Mouse (Mus musculus): ENCODE data around the gene Afap1l2. TPM values are rescaled to one million over a fixed set of nuclear protein-coding genes. Genes with fewer than 3 reads are reported as not detected.
A peak's percentile ranks its signal among the peaks of the same experiment; 100 is the strongest.

The Afap1l2 gene
- polyA plus RNA-seq, 1 experiment from 2014 or later: 24.6 TPM

DNA sequence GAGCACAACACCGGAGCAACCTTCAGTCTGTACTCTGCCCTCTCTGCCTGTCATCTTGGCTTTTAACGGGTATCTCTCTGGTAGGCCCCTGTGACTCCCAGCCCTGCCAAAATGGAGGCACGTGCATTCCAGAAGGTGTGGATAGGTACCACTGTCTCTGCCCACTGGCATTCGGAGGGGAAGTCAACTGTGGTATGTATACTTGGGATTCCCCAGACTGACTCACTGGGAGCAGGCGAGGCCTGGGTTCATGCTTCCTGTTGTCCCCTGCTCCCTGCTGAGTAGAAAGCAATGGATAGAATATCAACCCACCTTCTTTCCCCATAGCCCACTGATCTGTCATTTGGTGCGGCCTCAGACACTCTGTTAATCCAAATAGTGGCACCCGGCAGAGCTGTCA, 102.6 kb downstream of the Afap1l2 start:
- no peaks in the 10 kb centered on the region for H3K9me3 ChIP-seq (ENCODE audit: control insufficient read depth, low read depth, low read length)
- ATAC-seq (ENCODE audit: insufficient number of reproducible peaks, insufficient read depth, low FRiP score, low read depth): no peak
- no peaks in the 10 kb centered on the region for H3K27me3 ChIP-seq (ENCODE audit: control insufficient read depth, insufficient read depth, low read length)
- no peaks in the 10 kb centered on the region for H3K36me3 ChIP-seq (ENCODE audit: control insufficient read depth, insufficient read depth, low read length)
- no peak overlapping the region for H3K4me3 ChIP-seq (ENCODE audit: low read depth, low read length)
- WGBS: 89% methylated on average over 7 of the region's 7 CpGs
- H3K9ac ChIP-seq (replicated peaks; ENCODE audit: low read depth, low read length): no peak overlapping the region
- H3K4me1 ChIP-seq (ENCODE audit: control insufficient read depth, insufficient read depth, low read length): peaks cover 5% of the 10 kb centered on the region; the same call in 1 of the 2 replicates
- no peak overlapping the region for H3K27ac ChIP-seq (ENCODE audit: low read length)
- H3K4me2 ChIP-seq (replicated peaks; ENCODE audit: low read depth, low read length): no peak overlapping the region

GRCm38 (mm10) chr19:56904095-56904494, 103.9 kb downstream of the Afap1l2 start:
- H3K9ac ChIP-seq (replicated peaks; ENCODE audit: low read depth, low read length): no peak overlapping the region
- H3K4me1 ChIP-seq (ENCODE audit: control insufficient read depth, insufficient read depth, low read length): peaks cover 10% of the 10 kb centered on the region; the same call in 1 of the 2 replicates
- WGBS: 74% methylated on average over 3 of the region's 3 CpGs
- H3K36me3 ChIP-seq (ENCODE audit: control insufficient read depth, insufficient read depth, low read length): no peaks in the 10 kb centered on the region
- ATAC-seq (ENCODE audit: insufficient number of reproducible peaks, insufficient read depth, low FRiP score, low read depth): no peak
- no peak overlapping the region for H3K4me2 ChIP-seq (replicated peaks; ENCODE audit: low read depth, low read length)
- H3K4me3 ChIP-seq (ENCODE audit: low read depth, low read length): no peak overlapping the region
- H3K27me3 ChIP-seq (ENCODE audit: control insufficient read depth, insufficient read depth, low read length): no peaks in the 10 kb centered on the region
- no peaks in the 10 kb centered on the region for H3K9me3 ChIP-seq (ENCODE audit: control insufficient read depth, low read depth, low read length)
- no peak overlapping the region for H3K27ac ChIP-seq (ENCODE audit: low read length)

- Histone ChIP-seq H3K27me3 (ENCODE audit: control insufficient read depth, insufficient read depth, low read length) (no peaks in the 10 kb centered on the region), H3K36me3 (ENCODE audit: control insufficient read depth, insufficient read depth, low read length) (no peaks in the 10 kb centered on the region), H3K4me2 (replicated peaks; ENCODE audit: low read depth, low read length) (no peak overlapping the region), H3K9ac (replicated peaks; ENCODE audit: low read depth, low read length) (no peak overlapping the region), H3K4me1 (ENCODE audit: control insufficient read depth, insufficient read depth, low read length) (peaks cover 5% of the 10 kb centered on the region; the same call in 1 of the 2 replicates), H3K9me3 (ENCODE audit: control insufficient read depth, low read depth, low read length) (no peaks in the 10 kb centered on the region), H3K4me3 (ENCODE audit: low read depth, low read length) (no peak overlapping the region), H3K27ac (ENCODE audit: low read length) (no peak overlapping the region)
- WGBS: 87% methylated on average over 16 of the region's 16 CpGs
- no peak for ATAC-seq (ENCODE audit: insufficient number of reproducible peaks, insufficient read depth, low FRiP score, low read depth)
Observed at GRCm38 (mm10) chr19:56897654-56898053, 110.4 kb downstream of the Afap1l2 start.

DNA sequence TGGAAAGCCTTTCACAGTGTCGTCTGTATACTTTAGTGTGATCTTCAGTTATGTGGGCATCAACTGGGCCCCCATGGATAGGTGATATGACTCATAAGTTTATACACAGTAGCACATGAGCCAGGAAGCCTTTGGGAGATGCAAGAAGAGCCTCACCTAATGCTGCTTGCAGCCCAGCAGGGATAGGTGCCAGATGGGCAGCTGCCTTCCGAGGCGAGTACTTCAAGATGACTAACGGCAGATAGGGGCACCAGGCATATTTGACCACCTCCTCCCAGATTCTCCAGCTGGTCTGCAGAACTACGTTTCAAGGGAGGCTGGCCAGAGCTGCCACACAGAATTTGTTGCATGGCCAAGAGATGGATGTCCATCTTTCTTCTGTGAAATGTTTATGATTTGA, 114.7 kb downstream of the Afap1l2 start:
- Histone ChIP-seq H3K4me1 (ENCODE audit: control insufficient read depth, insufficient read depth, low read length) (peaks cover 13% of the 10 kb centered on the region), H3K9me3 (ENCODE audit: control insufficient read depth, low read depth, low read length) (no peaks in the 10 kb centered on the region), H3K4me3 (ENCODE audit: low read depth, low read length) (no peak overlapping the region), H3K27me3 (ENCODE audit: control insufficient read depth, insufficient read depth, low read length) (no peaks in the 10 kb centered on the region), H3K27ac (ENCODE audit: low read length) (no peak overlapping the region), H3K9ac (replicated peaks; ENCODE audit: low read depth, low read length) (no peak overlapping the region), H3K4me2 (replicated peaks; ENCODE audit: low read depth, low read length) (no peak overlapping the region), H3K36me3 (ENCODE audit: control insufficient read depth, insufficient read depth, low read length) (no peaks in the 10 kb centered on the region)
- 59% methylated on average over 5 of the region's 5 CpGs for whole genome bisulfite sequencing
- ATAC-seq (ENCODE audit: insufficient number of reproducible peaks, insufficient read depth, low FRiP score, low read depth): no peak

DNA sequence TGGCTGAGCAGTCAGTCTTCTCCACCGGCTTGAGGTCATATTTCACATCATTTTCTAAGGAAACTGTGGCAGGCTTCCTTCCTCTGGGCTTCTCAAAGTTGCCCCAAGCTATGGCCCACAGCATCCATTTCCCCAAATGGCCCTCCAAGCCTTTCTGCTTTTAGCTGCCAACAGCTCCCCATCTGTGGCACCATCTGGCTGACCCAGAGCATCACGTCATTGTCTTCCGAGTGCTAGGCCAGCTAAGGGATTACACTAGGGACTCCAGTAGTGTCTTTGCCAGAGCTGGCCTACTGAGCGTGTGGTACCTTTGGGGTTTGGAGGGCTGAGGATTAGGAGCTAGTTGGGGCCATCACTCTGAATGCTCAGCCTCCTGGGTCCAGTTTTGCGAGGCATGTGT, 115.4 kb downstream of the Afap1l2 start:
- Histone ChIP-seq H3K9me3 (ENCODE audit: control insufficient read depth, low read depth, low read length) (no peaks in the 10 kb centered on the region), H3K27ac (ENCODE audit: low read length) (no peak overlapping the region), H3K27me3 (ENCODE audit: control insufficient read depth, insufficient read depth, low read length) (no peaks in the 10 kb centered on the region), H3K4me3 (ENCODE audit: low read depth, low read length) (no peak overlapping the region), H3K9ac (replicated peaks; ENCODE audit: low read depth, low read length) (no peak overlapping the region), H3K4me2 (replicated peaks; ENCODE audit: low read depth, low read length) (no peak overlapping the region), H3K4me1 (ENCODE audit: control insufficient read depth, insufficient read depth, low read length) (peaks cover 15% of the 10 kb centered on the region), H3K36me3 (ENCODE audit: control insufficient read depth, insufficient read depth, low read length) (no peaks in the 10 kb centered on the region)
- ATAC-seq (ENCODE audit: insufficient number of reproducible peaks, insufficient read depth, low FRiP score, low read depth): no peak
- WGBS: 91% methylated on average over 5 of the region's 5 CpGs

GRCm38 (mm10) chr19:56891438-56891837, 116.6 kb downstream of the Afap1l2 start:
- Histone ChIP-seq H3K9me3 (ENCODE audit: control insufficient read depth, low read depth, low read length) (no peaks in the 10 kb centered on the region), H3K4me2 (replicated peaks; ENCODE audit: low read depth, low read length) (no peak overlapping the region), H3K27ac (ENCODE audit: low read length) (peak overlapping the region; percentile 49; the same call in 1 of the 2 replicates), H3K27me3 (ENCODE audit: control insufficient read depth, insufficient read depth, low read length) (no peaks in the 10 kb centered on the region), H3K9ac (replicated peaks; ENCODE audit: low read depth, low read length) (no peak overlapping the region), H3K4me3 (ENCODE audit: low read depth, low read length) (no peak overlapping the region), H3K36me3 (ENCODE audit: control insufficient read depth, insufficient read depth, low read length) (no peaks in the 10 kb centered on the region), H3K4me1 (ENCODE audit: control insufficient read depth, insufficient read depth, low read length) (peaks cover 15% of the 10 kb centered on the region)
- 55% methylated on average over 2 of the region's 2 CpGs for WGBS
- ATAC-seq (ENCODE audit: insufficient number of reproducible peaks, insufficient read depth, low FRiP score, low read depth): no peak

DNA sequence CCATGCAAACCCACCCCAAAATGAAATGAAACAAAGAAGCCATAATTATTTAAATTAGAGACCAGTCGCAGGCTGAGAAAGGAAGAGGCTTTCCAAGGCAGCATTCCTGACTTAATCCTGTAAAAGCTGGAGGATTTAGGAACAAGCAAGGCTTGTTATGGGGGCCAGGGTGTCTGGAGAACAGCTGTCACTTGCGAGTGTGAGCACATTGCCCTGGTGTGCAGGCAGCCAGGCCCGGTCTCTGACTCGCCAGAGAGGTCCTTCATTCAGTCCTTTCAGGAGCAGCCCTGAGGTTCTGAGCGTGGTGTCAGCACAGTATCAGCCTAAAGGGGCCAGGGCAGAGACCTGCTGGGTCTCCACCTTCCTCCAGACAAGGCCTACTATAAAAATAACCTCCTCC, 119.4 kb downstream of the Afap1l2 start:
- Histone ChIP-seq H3K4me2 (replicated peaks; ENCODE audit: low read depth, low read length) (no peak overlapping the region), H3K9ac (replicated peaks; ENCODE audit: low read depth, low read length) (no peak overlapping the region), H3K27ac (ENCODE audit: low read length) (peak overlapping the region; percentile 29), H3K4me3 (ENCODE audit: low read depth, low read length) (no peak overlapping the region), H3K36me3 (ENCODE audit: control insufficient read depth, insufficient read depth, low read length) (no peaks in the 10 kb centered on the region), H3K9me3 (ENCODE audit: control insufficient read depth, low read depth, low read length) (no peaks in the 10 kb centered on the region), H3K27me3 (ENCODE audit: control insufficient read depth, insufficient read depth, low read length) (no peaks in the 10 kb centered on the region), H3K4me1 (ENCODE audit: control insufficient read depth, insufficient read depth, low read length) (peaks cover 24% of the 10 kb centered on the region)
- WGBS: 37% methylated on average over 5 of the region's 5 CpGs
- ATAC-seq (ENCODE audit: insufficient number of reproducible peaks, insufficient read depth, low FRiP score, low read depth): peak; percentile 62; the same call in 1 of the 2 replicates

- Histone ChIP-seq H3K27me3 (ENCODE audit: control insufficient read depth, insufficient read depth, low read length) (no peaks in the 10 kb centered on the region), H3K4me3 (ENCODE audit: low read depth, low read length) (no peak overlapping the region), H3K36me3 (ENCODE audit: control insufficient read depth, insufficient read depth, low read length) (no peaks in the 10 kb centered on the region), H3K9ac (replicated peaks; ENCODE audit: low read depth, low read length) (no peak overlapping the region), H3K27ac (ENCODE audit: low read length) (peak overlapping the region; percentile 29), H3K4me1 (ENCODE audit: control insufficient read depth, insufficient read depth, low read length) (peaks cover 32% of the 10 kb centered on the region), H3K4me2 (replicated peaks; ENCODE audit: low read depth, low read length) (no peak overlapping the region), H3K9me3 (ENCODE audit: control insufficient read depth, low read depth, low read length) (no peaks in the 10 kb centered on the region)
- WGBS: 42% methylated on average over 10 of the region's 10 CpGs
- ATAC-seq (ENCODE audit: insufficient number of reproducible peaks, insufficient read depth, low FRiP score, low read depth): no peak
Observed at GRCm38 (mm10) chr19:56887879-56888278, 120.1 kb downstream of the Afap1l2 start.

DNA sequence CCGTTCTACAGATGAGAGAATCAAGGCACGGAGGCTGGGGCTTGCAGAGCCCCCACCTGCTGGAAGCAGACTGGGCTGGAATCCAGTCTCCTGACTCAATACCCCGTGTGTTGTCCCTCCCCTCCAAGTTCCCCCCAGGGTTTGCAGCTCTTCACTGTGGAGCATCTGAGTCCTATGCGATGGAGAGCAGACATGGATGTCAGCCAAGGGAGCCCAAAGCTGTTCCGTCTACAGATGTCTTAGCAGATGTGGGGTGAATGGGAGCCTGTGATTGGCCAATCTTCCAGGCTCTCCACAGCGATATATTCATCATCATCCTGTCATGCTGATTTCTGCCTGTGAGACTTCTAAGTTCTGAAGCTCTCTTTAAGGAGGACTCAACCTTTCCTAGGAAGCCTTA, 130.7 kb downstream of the Afap1l2 start:
- Histone ChIP-seq H3K4me3 (ENCODE audit: low read depth, low read length) (no peak overlapping the region), H3K36me3 (ENCODE audit: control insufficient read depth, insufficient read depth, low read length) (no peaks in the 10 kb centered on the region), H3K9ac (replicated peaks; ENCODE audit: low read depth, low read length) (no peak overlapping the region), H3K27ac (ENCODE audit: low read length) (no peak overlapping the region), H3K27me3 (ENCODE audit: control insufficient read depth, insufficient read depth, low read length) (peaks cover 23% of the 10 kb centered on the region), H3K9me3 (ENCODE audit: control insufficient read depth, low read depth, low read length) (no peaks in the 10 kb centered on the region), H3K4me1 (ENCODE audit: control insufficient read depth, insufficient read depth, low read length) (peaks cover 20% of the 10 kb centered on the region; the same call in 1 of the 2 replicates), H3K4me2 (replicated peaks; ENCODE audit: low read depth, low read length) (no peak overlapping the region)
- WGBS: 41% methylated on average over 6 of the region's 6 CpGs
- peak; percentile 40; the same call in 1 of the 2 replicates for ATAC-seq (ENCODE audit: insufficient number of reproducible peaks, insufficient read depth, low FRiP score, low read depth)

Data from stomach, embryonic 14.5 days (tissue).